Mouse (Mus musculus) thymus, postnatal 25 days (tissue): ENCODE results near the gene Zmat5.
"Not testable (repeated sequence)": the region's sequence is repeated elsewhere in the genome, so short reads cannot be mapped to it uniquely, and the experiment has no call there.

Source experiments
- DNase-seq: peaks from one replicate; pipeline ENCODE4 v3.0.0; 2022

Gene Zmat5

GRCm38 (mm10) chr11:4691213-4691612 is 13.3 kb upstream of the Zmat5 start:
- no peak for DNase-seq

- no peak for DNase-seq
These were observed 12.3 kb upstream of the Zmat5 start for GRCm38 (mm10) chr11:4692162-4692561.

GRCm38 (mm10) chr11:4697043-4697983 is 7.2 kb upstream of the Zmat5 start:
- no peak for DNase-seq

GRCm38 (mm10) chr11:4700726-4701125 is 3.8 kb upstream of the Zmat5 start:
- no peak for DNase-seq

GRCm38 (mm10) chr11:4703688-4704071 is 798 bp upstream of the Zmat5 start:
- no peak for DNase-seq

GRCm38 (mm10) chr11:4705178-4705577 is 700 bp downstream of the Zmat5 start:
- no peak for DNase-seq

- not testable (repeated sequence) for DNase-seq
These were observed 5.7 kb downstream of the Zmat5 start for GRCm38 (mm10) chr11:4710188-4710587.

- DNase-seq, result no peak
These were observed 8.3 kb downstream of the Zmat5 start for GRCm38 (mm10) chr11:4712822-4713221.

GRCm38 (mm10) chr11:4714727-4715126 is 10.2 kb downstream of the Zmat5 start:
- DNase-seq, result no peak

GRCm38 (mm10) chr11:4715596-4715995 is 11.1 kb downstream of the Zmat5 start:
- no peak for DNase-seq

GRCm38 (mm10) chr11:4716530-4717236 is 12.2 kb downstream of the Zmat5 start:
- DNase-seq, result no peak

- no peak for DNase-seq
These were observed 14.1 kb downstream of the Zmat5 start for GRCm38 (mm10) chr11:4718548-4718947.

- DNase-seq, result no peak
These were observed 15.5 kb downstream of the Zmat5 start for GRCm38 (mm10) chr11:4719961-4720360.

GRCm38 (mm10) chr11:4720393-4720792 is 15.9 kb downstream of the Zmat5 start:
- no peak for DNase-seq

GRCm38 (mm10) chr11:4720900-4721580 is 16.6 kb downstream of the Zmat5 start:
- DNase-seq, result no peak

- no peak for DNase-seq
These were observed 17.2 kb downstream of the Zmat5 start for GRCm38 (mm10) chr11:4721728-4722127.

GRCm38 (mm10) chr11:4729603-4730002 is 25.1 kb downstream of the Zmat5 start:
- no peak for DNase-seq

- DNase-seq, result no peak
These were observed 25.6 kb downstream of the Zmat5 start for GRCm38 (mm10) chr11:4730096-4730495.

- no peak for DNase-seq
These were observed 26.4 kb downstream of the Zmat5 start for GRCm38 (mm10) chr11:4730913-4731312.

GRCm38 (mm10) chr11:4731781-4732180 is 27.3 kb downstream of the Zmat5 start:
- DNase-seq, result no peak

GRCm38 (mm10) chr11:4734179-4734578 is 29.7 kb downstream of the Zmat5 start:
- no peak for DNase-seq

GRCm38 (mm10) chr11:4736355-4736754 is 31.9 kb downstream of the Zmat5 start:
- DNase-seq, result no peak

- no peak for DNase-seq
These were observed 33.2 kb downstream of the Zmat5 start for GRCm38 (mm10) chr11:4737682-4738081.
